Mouse (Mus musculus): ENCODE results near the gene Derl3. TPM values are rescaled to one million over a fixed set of nuclear protein-coding genes. Genes with fewer than 3 reads are reported as not detected.

Gene Derl3
- polyA plus RNA-seq, 1 experiment from 2014 or later: 2.1 TPM

- no peak overlapping the region for H3K4me2 ChIP-seq (replicated peaks)
- WGBS: 47% methylated on average over 10 of the region's 10 CpGs
- no peaks in the 10 kb centered on the region for H3K9me3 ChIP-seq
- H3K9ac ChIP-seq (replicated peaks): no peak overlapping the region
- H3K27ac ChIP-seq: no peak overlapping the region
- H3K4me1 ChIP-seq (replicated peaks): peaks cover 21% of the 10 kb centered on the region
- peaks cover 38% of the 10 kb centered on the region for H3K27me3 ChIP-seq
- ATAC-seq: no peak
- H3K36me3 ChIP-seq: no peaks in the 10 kb centered on the region
- H3K4me3 ChIP-seq (replicated peaks): no peak overlapping the region
These were observed 44.8 kb downstream of the Derl3 start for GRCm38 (mm10) chr10:75937851-75938643.

- Histone ChIP-seq H3K27ac (no peak overlapping the region), H3K27me3 (peaks cover 30% of the 10 kb centered on the region), H3K4me3 (replicated peaks) (no peak overlapping the region), H3K36me3 (no peaks in the 10 kb centered on the region), H3K9me3 (no peaks in the 10 kb centered on the region), H3K9ac (replicated peaks) (no peak overlapping the region), H3K4me2 (replicated peaks) (no peak overlapping the region), H3K4me1 (replicated peaks) (peaks cover 29% of the 10 kb centered on the region)
- no peak for ATAC-seq
- WGBS: 41% methylated on average over 9 of the region's 9 CpGs
These were observed 46.4 kb downstream of the Derl3 start for GRCm38 (mm10) chr10:75939481-75940234.

- Histone ChIP-seq H3K36me3 (no peaks in the 10 kb centered on the region), H3K4me3 (replicated peaks) (no peak within 1 kb of the TSS), H3K27me3 (peaks cover 24% of the 10 kb centered on the region), H3K4me2 (replicated peaks) (no peak within 1 kb of the TSS), H3K27ac (no peak within 1 kb of the TSS), H3K9me3 (no peaks in the 10 kb centered on the region), H3K4me1 (replicated peaks) (peaks cover 25% of the 10 kb centered on the region), H3K9ac (replicated peaks) (no peak within 1 kb of the TSS)
- ATAC-seq: no peak
- 80% methylated on average over 5 of the region's 5 CpGs for WGBS
These were observed 47.3 kb downstream of the Derl3 start, which contains the start of gene Gm867 for GRCm38 (mm10) chr10:75940520-75940919. Gene Gm867 (minus strand): TSS chr10:75940672.

GRCm38 (mm10) chr10:75941042-75941824 is 48.0 kb downstream of the Derl3 start:
- H3K27me3 ChIP-seq: peaks cover 19% of the 10 kb centered on the region
- WGBS: 63% methylated on average over 9 of the region's 9 CpGs
- no peak overlapping the region for H3K9ac ChIP-seq (replicated peaks)
- no peaks in the 10 kb centered on the region for H3K9me3 ChIP-seq
- no peak overlapping the region for H3K4me3 ChIP-seq (replicated peaks)
- H3K4me1 ChIP-seq (replicated peaks): peaks cover 18% of the 10 kb centered on the region
- no peaks in the 10 kb centered on the region for H3K36me3 ChIP-seq
- no peak overlapping the region for H3K4me2 ChIP-seq (replicated peaks)
- ATAC-seq: no peak
- H3K27ac ChIP-seq: no peak overlapping the region

GRCm38 (mm10) chr10:75942736-75943477 is 49.7 kb downstream of the Derl3 start, which contains the start of gene Vpreb3:
Gene Vpreb3 (plus strand): TSS chr10:75943057.
- no peak for ATAC-seq
- WGBS: 84% methylated on average over 15 of the region's 15 CpGs
- Histone ChIP-seq H3K9ac (replicated peaks) (no peak within 1 kb of the TSS), H3K4me3 (replicated peaks) (no peak within 1 kb of the TSS), H3K27ac (0 out of 2 replicates have a peak within 1 kb of the TSS, but pooled peaks have one; percentile 14), H3K4me1 (replicated peaks) (peaks cover 9% of the 10 kb centered on the region), H3K27me3 (peaks cover 4% of the 10 kb centered on the region; the same call in 1 of the 2 replicates), H3K36me3 (no peaks in the 10 kb centered on the region), H3K4me2 (replicated peaks) (no peak within 1 kb of the TSS), H3K9me3 (no peaks in the 10 kb centered on the region)

GRCm38 (mm10) chr10:75944066-75944772 is 51.0 kb downstream of the Derl3 start:
- no peak overlapping the region for H3K4me2 ChIP-seq (replicated peaks)
- H3K27ac ChIP-seq: 0 out of 2 replicates have a peak overlapping the region, but pooled peaks have one; percentile 14
- no peak overlapping the region for H3K4me3 ChIP-seq (replicated peaks)
- H3K9ac ChIP-seq (replicated peaks): no peak overlapping the region
- no peaks in the 10 kb centered on the region for H3K9me3 ChIP-seq
- H3K4me1 ChIP-seq (replicated peaks): peaks cover 9% of the 10 kb centered on the region
- peaks cover 3% of the 10 kb centered on the region; the same call in 1 of the 2 replicates for H3K27me3 ChIP-seq
- 25% methylated on average over 11 of the region's 11 CpGs for WGBS
- H3K36me3 ChIP-seq: no peaks in the 10 kb centered on the region
- ATAC-seq: no peak

GRCm38 (mm10) chr10:75945213-75945612 is 52.0 kb downstream of the Derl3 start:
- H3K36me3 ChIP-seq: no peaks in the 10 kb centered on the region
- no peaks in the 10 kb centered on the region for H3K9me3 ChIP-seq
- no peak overlapping the region for H3K27ac ChIP-seq
- ATAC-seq: no peak
- no peak overlapping the region for H3K9ac ChIP-seq (replicated peaks)
- 91% methylated on average over 7 of the region's 7 CpGs for WGBS
- H3K27me3 ChIP-seq: peaks cover 12% of the 10 kb centered on the region
- H3K4me2 ChIP-seq (replicated peaks): no peak overlapping the region
- H3K4me1 ChIP-seq (replicated peaks): peaks cover 9% of the 10 kb centered on the region
- H3K4me3 ChIP-seq (replicated peaks): no peak overlapping the region

Other genes with a start within 250 kb of the Derl3 start
- 2.0 and 2.3 TPM in 2 replicates for gene Susd2, start 249.4 kb upstream of the Derl3 start, polyA plus RNA-seq (2015; fragmentation: Nextera tagmentation; extraction: Ambion mirVana)
- gene Cabin1, start 129.1 kb upstream of the Derl3 start, polyA plus RNA-seq (2015; fragmentation: Nextera tagmentation; extraction: Ambion mirVana): 36.0 and 39.7 TPM in 2 replicates
- 83.7 and 87.8 TPM in 2 replicates for gene Ddt, start 120.0 kb upstream of the Derl3 start, polyA plus RNA-seq (2015; fragmentation: Nextera tagmentation; extraction: Ambion mirVana)
- gene Gm20441, start 112.5 kb upstream of the Derl3 start, polyA plus RNA-seq (2015; fragmentation: Nextera tagmentation; extraction: Ambion mirVana): not detected in 2 replicates
- 0.30 and 0.61 TPM in 2 replicates for gene Gstt3, start 112.0 kb upstream of the Derl3 start, polyA plus RNA-seq (2015; fragmentation: Nextera tagmentation; extraction: Ambion mirVana)
- 4.8 and 5.5 TPM in 2 replicates for gene Gstt1, start 94.8 kb upstream of the Derl3 start, polyA plus RNA-seq (2015; fragmentation: Nextera tagmentation; extraction: Ambion mirVana)
- not detected in 2 replicates for gene Gstt4, start 70.9 kb upstream of the Derl3 start, polyA plus RNA-seq (2015; fragmentation: Nextera tagmentation; extraction: Ambion mirVana)
- 5.8 and 5.9 TPM in 2 replicates for gene Gstt2, start 56.0 kb upstream of the Derl3 start, polyA plus RNA-seq (2015; fragmentation: Nextera tagmentation; extraction: Ambion mirVana)
- gene Mif, start 33.2 kb upstream of the Derl3 start, polyA plus RNA-seq (2015; fragmentation: Nextera tagmentation; extraction: Ambion mirVana): 1,337 and 1,364 TPM in 2 replicates
- 323 and 327 TPM in 2 replicates for gene Smarcb1, start 28.2 kb downstream of the Derl3 start, polyA plus RNA-seq (2015; fragmentation: Nextera tagmentation; extraction: Ambion mirVana)
- gene Chchd10, start 39.7 kb downstream of the Derl3 start, polyA plus RNA-seq (2015; fragmentation: Nextera tagmentation; extraction: Ambion mirVana): 15.1 and 17.1 TPM in 2 replicates
- gene Mmp11, start 43.1 kb downstream of the Derl3 start, polyA plus RNA-seq (2015; fragmentation: Nextera tagmentation; extraction: Ambion mirVana): 22.7 and 29.5 TPM in 2 replicates
- 0.35 TPM in 1 of 2 replicates, not detected in the other for gene Gm867, start 47.3 kb downstream of the Derl3 start, polyA plus RNA-seq (2015; fragmentation: Nextera tagmentation; extraction: Ambion mirVana)
- 0.58 and 0.73 TPM in 2 replicates for gene Vpreb3, start 49.6 kb downstream of the Derl3 start, polyA plus RNA-seq (2015; fragmentation: Nextera tagmentation; extraction: Ambion mirVana)
- gene Gm5134, start 61.1 kb downstream of the Derl3 start, polyA plus RNA-seq (2015; fragmentation: Nextera tagmentation; extraction: Ambion mirVana): 0.07 TPM in 1 of 2 replicates, not detected in the other
- gene Zfp280b, start 139.2 kb downstream of the Derl3 start, polyA plus RNA-seq (2015; fragmentation: Nextera tagmentation; extraction: Ambion mirVana): 14.1 and 14.9 TPM in 2 replicates
- not detected in 2 replicates for gene Slc5a4b, start 217.5 kb downstream of the Derl3 start, polyA plus RNA-seq (2015; fragmentation: Nextera tagmentation; extraction: Ambion mirVana)

All from midbrain, embryonic 13.5 days (tissue).